Mouse (Mus musculus): ENCODE results near the gene Pfkp.

The Pfkp gene

GRCm38 (mm10) chr13:6636976-6637375, 11.6 kb downstream of the Pfkp start:
- DNase-seq (ENCODE audit: low spot score), result peak; percentile 55

- DNase-seq (ENCODE audit: low spot score), result peak; percentile 76
Observed at GRCm38 (mm10) chr13:6636520-6636919, 12.1 kb downstream of the Pfkp start.

- DNase-seq (ENCODE audit: low spot score), result peak; percentile 85
Observed at GRCm38 (mm10) chr13:6635138-6636076, 13.2 kb downstream of the Pfkp start.

- DNase-seq (ENCODE audit: low spot score), result no peak
Observed at GRCm38 (mm10) chr13:6634063-6634462, 14.5 kb downstream of the Pfkp start.

- no peak for DNase-seq (ENCODE audit: low spot score)
Observed at GRCm38 (mm10) chr13:6633524-6633923, 15.1 kb downstream of the Pfkp start.

- peak; percentile 62 for DNase-seq (ENCODE audit: low spot score)
Observed at GRCm38 (mm10) chr13:6632935-6633334, 15.6 kb downstream of the Pfkp start.

GRCm38 (mm10) chr13:6632513-6632912, 16.1 kb downstream of the Pfkp start:
- DNase-seq (ENCODE audit: low spot score), result peak; percentile 58

GRCm38 (mm10) chr13:6631772-6632510, 16.6 kb downstream of the Pfkp start:
- peak; percentile 53 for DNase-seq (ENCODE audit: low spot score)

GRCm38 (mm10) chr13:6630660-6631059, 17.9 kb downstream of the Pfkp start:
- no peak for DNase-seq (ENCODE audit: low spot score)

GRCm38 (mm10) chr13:6629927-6630326, 18.6 kb downstream of the Pfkp start:
- no peak for DNase-seq (ENCODE audit: low spot score)

- no peak for DNase-seq (ENCODE audit: low spot score)
Observed at GRCm38 (mm10) chr13:6628998-6629764, 19.4 kb downstream of the Pfkp start.

GRCm38 (mm10) chr13:6628261-6628660, 20.3 kb downstream of the Pfkp start:
- DNase-seq (ENCODE audit: low spot score), result no peak

GRCm38 (mm10) chr13:6627352-6627751, 21.2 kb downstream of the Pfkp start:
- no peak for DNase-seq (ENCODE audit: low spot score)

GRCm38 (mm10) chr13:6626508-6627114, 22.0 kb downstream of the Pfkp start:
- DNase-seq (ENCODE audit: low spot score), result no peak

GRCm38 (mm10) chr13:6625942-6626341, 22.6 kb downstream of the Pfkp start:
- no peak for DNase-seq (ENCODE audit: low spot score)

- no peak for DNase-seq (ENCODE audit: low spot score)
Observed at GRCm38 (mm10) chr13:6624604-6625003, 24.0 kb downstream of the Pfkp start.

- no peak for DNase-seq (ENCODE audit: low spot score)
Observed at GRCm38 (mm10) chr13:6624121-6624520, 24.5 kb downstream of the Pfkp start.

GRCm38 (mm10) chr13:6621831-6622230, 26.7 kb downstream of the Pfkp start:
- DNase-seq (ENCODE audit: low spot score), result no peak

GRCm38 (mm10) chr13:6620250-6620649, 28.3 kb downstream of the Pfkp start:
- DNase-seq (ENCODE audit: low spot score), result no peak

GRCm38 (mm10) chr13:6618711-6619110, 29.9 kb downstream of the Pfkp start:
- DNase-seq (ENCODE audit: low spot score), result no peak

- no peak for DNase-seq (ENCODE audit: low spot score)
Observed at GRCm38 (mm10) chr13:6613690-6614445, 34.7 kb downstream of the Pfkp start.

All from yolk sac, embryonic 10.5 days (tissue).